Mouse (Mus musculus) Patski (cell line): ENCODE measurements around the gene Kif26b. TPM values are rescaled to one million over a fixed set of nuclear protein-coding genes. Genes with fewer than 3 reads are reported as not detected.

Experiments
- ATAC-seq: fragments of 100-300 bp; one replicate; pipeline ENCODE4 v1.8.0; 2021
- CTCF ChIA-PET: fragments of 350-600 bp; sonication (Branson Sonifier 250); formaldehyde crosslinking; loops from one replicate; lab custom pipeline; 2022; ENCODE audit warnings: inconsistent platforms; lab: Charles Lee
- POLR2A ChIA-PET: fragments of 350-600 bp; sonication (Branson Sonifier 250); formaldehyde crosslinking; loops from one replicate; lab custom pipeline; 2022; ENCODE audit warnings: antibody characterized with exemption, inconsistent platforms; lab: Charles Lee
- DNase-seq: peaks from one replicate; pipeline ENCODE4 v3.0.0-alpha.2; 2011; ENCODE audit warnings: low read depth, low spot score
- H3K27me3 ChIP-seq: fragments of 371-371 bp; one replicate; pipeline ENCODE4 v1.5.1; 2021
- CTCF ChIP-seq: fragments of 100-300 bp; IDR thresholded peaks from one replicate; pipeline ENCODE4 v1.5.1; 2021
- in situ Hi-C: fragments of 300-500 bp; cut with MboI; formaldehyde crosslinking; loops from 3 replicates; pipeline ENCODE4 v1.11.1; 2018; ENCODE audit warnings: low pct_unique_long_range_greater_than_20kb, mixed read lengths
- polyA plus RNA-seq: library from polyadenylated mRNA; unstranded; gene quantifications from one replicate; pipeline ENCODE4 v1.2.3, GENCODE M21; 2021

The Kif26b gene
- polyA plus RNA-seq, 1 experiment from 2014 or later = 6.5 TPM

GRCm38 (mm10) chr1:178708356-178708755, 179.4 kb downstream of the Kif26b start:
- CTCF ChIA-PET = interaction anchor here (0.7 to 1.5 kb wide), 2 partner anchors 50 to 178 kb away, joined by 4 to 7 read pairs; no protein-coding TSS in a partner anchor
- DNase-seq (no peak), ATAC-seq (peak; percentile 9)
- no peaks in the 10 kb centered on the region for H3K27me3 ChIP-seq
- POLR2A ChIA-PET = interaction anchor here (0.6 to 0.7 kb wide), 2 partner anchors 123 to 208 kb away, joined by 4 to 9 read pairs; no protein-coding TSS in a partner anchor
- no peak for TF ChIP-seq CTCF
- in situ Hi-C loops = no loop called here

- POLR2A ChIA-PET = no interaction called here
- TF ChIP-seq CTCF = no peak
- no peak for ATAC-seq
- no peaks in the 10 kb centered on the region for H3K27me3 ChIP-seq
- in situ Hi-C loops = no loop called here
- DNase-seq = no peak
- CTCF ChIA-PET = no interaction called here
These were observed 183.4 kb downstream of the Kif26b start for GRCm38 (mm10) chr1:178712189-178712873.

DNA sequence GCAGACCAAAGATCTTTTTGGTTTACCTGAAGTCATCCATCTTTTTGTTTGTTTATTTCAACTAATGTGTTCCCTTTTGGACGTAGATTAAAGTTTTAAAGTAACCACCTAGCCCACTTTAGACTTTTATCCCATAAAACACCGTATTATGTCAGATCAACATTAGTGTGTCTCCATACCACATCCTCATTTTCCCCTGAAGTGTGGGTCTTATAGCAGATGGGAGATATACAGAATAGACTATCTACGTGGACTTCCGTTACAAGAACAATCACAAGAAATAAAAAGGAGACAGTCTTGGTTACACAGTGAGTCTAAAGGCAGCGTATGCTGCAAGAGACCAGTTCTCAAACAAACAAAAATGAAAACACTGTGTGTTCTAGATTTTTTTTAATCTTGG, 185.3 kb downstream of the Kif26b start:
- ATAC-seq (no peak), DNase-seq (no peak)
- H3K27me3 ChIP-seq = no peaks in the 10 kb centered on the region
- ChIA-PET CTCF (no interaction called here), POLR2A (no interaction called here)
- in situ Hi-C loops = no loop called here
- no peak for TF ChIP-seq CTCF

DNA sequence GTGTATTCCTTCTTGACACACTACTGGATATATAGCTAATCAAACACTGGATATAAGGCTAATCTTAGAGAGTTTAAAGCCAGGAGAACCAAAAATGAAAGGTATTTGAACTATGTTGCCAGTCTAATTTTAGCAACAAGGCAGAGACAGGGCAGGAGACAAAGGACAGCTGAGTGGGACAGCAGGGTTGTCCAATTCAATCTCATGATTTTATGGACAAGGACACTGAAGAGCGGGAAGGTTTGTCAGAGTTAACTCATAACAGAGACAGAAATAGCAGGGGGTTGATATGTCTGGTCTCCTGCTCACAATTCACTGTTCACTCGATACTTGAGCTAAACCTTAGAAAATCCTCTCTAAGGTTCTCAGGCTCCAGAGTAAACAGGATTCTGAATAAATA, 187.5 kb downstream of the Kif26b start:
- H3K27me3 ChIP-seq = no peaks in the 10 kb centered on the region
- CTCF ChIA-PET = interaction anchor here (1.3 to 1.5 kb wide), 3 partner anchors 11 to 14 kb away, joined by 3 to 4 read pairs (median 3); no protein-coding TSS in a partner anchor
- ATAC-seq (no peak), DNase-seq (no peak)
- POLR2A ChIA-PET = interaction anchor here (0.6 kb wide), 1 partner anchor 15 kb away, joined by 3 read pairs; no protein-coding TSS in a partner anchor
- no peak for TF ChIP-seq CTCF
- in situ Hi-C loops = no loop called here

DNA sequence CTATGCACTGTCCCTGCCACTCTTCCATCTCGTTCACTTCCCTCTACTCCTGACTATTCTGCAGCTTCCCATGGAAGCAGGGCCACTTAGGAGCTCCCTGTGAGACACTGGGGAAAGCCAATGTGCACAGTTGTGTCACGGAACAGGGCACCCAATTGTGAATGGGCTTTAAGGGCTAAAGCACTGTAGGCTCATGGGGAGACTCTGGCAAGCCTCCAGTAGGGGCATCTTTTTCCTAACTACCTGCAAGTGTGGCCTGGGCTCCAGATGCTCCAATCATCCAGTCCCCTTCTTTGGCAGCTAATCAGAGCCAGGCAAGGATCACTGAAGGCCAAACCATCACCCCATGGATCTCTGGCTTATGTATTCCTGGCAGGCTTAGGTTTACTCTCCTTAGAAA, 191.9 kb downstream of the Kif26b start:
- no peak for TF ChIP-seq CTCF
- DNase-seq = no peak
- CTCF ChIA-PET = no interaction called here
- no peak for ATAC-seq
- H3K27me3 ChIP-seq = no peaks in the 10 kb centered on the region
- in situ Hi-C loops = no loop called here
- POLR2A ChIA-PET = no interaction called here

DNA sequence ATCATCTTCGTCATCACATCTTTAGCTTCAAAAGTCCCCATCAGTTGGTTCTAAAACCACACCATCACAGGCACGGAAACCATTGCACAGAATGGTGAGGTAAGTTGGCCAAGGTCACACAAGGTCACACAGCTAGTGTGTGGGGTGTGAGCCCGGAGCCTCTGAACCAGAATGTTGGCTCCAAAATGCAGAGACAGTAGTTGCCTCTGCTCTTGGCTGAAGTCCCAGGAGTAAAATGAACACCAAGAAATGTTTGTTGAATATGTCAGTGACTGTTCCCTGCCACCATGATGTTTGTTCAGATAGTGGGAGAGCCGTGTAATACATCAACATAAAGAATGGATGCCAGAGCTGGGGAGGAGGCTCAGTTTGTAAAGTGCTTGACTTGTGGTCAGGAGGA, 193.9 kb downstream of the Kif26b start:
- TF ChIP-seq CTCF = no peak
- no peak for DNase-seq
- no peak for ATAC-seq
- in situ Hi-C loops = no loop called here
- no peaks in the 10 kb centered on the region for H3K27me3 ChIP-seq
- ChIA-PET CTCF (interaction anchor here (1.3 kb wide), 1 partner anchor 8 kb away, joined by 4 read pairs; no protein-coding TSS in a partner anchor), POLR2A (no interaction called here)

DNA sequence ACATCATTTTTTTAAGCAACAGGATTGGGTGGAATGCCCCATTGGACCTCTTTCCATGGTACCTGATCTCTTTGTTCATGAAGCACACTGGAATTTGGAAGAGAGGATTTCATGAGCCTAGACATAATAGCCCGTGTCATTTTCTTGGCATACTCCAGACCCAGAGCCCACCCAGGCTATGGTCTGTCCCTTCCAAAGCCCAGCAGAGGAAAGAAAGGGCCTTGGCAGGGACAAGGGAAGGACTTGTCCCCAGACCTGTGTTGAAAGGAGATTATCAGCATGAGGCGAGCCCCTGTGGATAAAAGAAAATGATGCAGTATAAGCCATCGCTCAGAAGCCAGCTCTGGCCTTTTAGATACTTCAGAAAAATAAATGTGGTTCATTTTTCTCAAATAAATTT, 196.6 kb downstream of the Kif26b start:
- DNase-seq (no peak), ATAC-seq (no peak)
- no peak for TF ChIP-seq CTCF
- CTCF ChIA-PET = no interaction called here
- no peaks in the 10 kb centered on the region for H3K27me3 ChIP-seq
- POLR2A ChIA-PET = no interaction called here
- in situ Hi-C loops = no loop called here

- ATAC-seq (no peak), DNase-seq (no peak)
- ChIA-PET CTCF (interaction anchor here (1.3 to 1.4 kb wide), 2 partner anchors 9 to 11 kb away, joined by 4 read pairs; no protein-coding TSS in a partner anchor), POLR2A (interaction anchor here (0.7 kb wide), 1 partner anchor 226 kb away, joined by 3 read pairs; no protein-coding TSS in a partner anchor)
- H3K27me3 ChIP-seq = no peaks in the 10 kb centered on the region
- in situ Hi-C loops = no loop called here
- no peak for TF ChIP-seq CTCF
These were observed 199.3 kb downstream of the Kif26b start for GRCm38 (mm10) chr1:178728256-178728655.

GRCm38 (mm10) chr1:178730271-178730670, 201.3 kb downstream of the Kif26b start:
- in situ Hi-C loops = no loop called here
- ATAC-seq = no peak
- CTCF ChIA-PET = interaction anchor here (0.8 to 1.3 kb wide), 2 partner anchors 7 to 13 kb away, joined by 3 to 4 read pairs; no protein-coding TSS in a partner anchor
- no peaks in the 10 kb centered on the region for H3K27me3 ChIP-seq
- no peak for DNase-seq
- no peak for TF ChIP-seq CTCF
- POLR2A ChIA-PET = no interaction called here

DNA sequence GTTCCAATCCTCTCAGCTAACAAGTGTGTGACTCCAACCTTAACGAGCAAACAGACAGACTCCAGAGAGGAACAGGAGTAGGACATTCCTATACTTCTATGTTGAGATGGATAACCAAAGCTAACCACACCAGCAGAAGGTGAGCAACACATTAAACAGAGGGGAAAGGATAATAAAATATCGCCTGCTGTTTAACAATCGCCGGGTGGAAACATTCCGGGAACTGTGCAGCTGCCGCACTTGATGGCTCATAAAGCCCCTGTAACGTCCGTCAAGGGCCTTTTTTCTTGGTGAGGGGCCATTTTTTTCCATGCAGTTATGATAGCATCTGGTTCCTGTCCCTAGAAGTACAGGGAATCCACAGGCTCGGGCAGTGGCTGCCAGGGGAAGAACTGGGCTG, 204.1 kb downstream of the Kif26b start:
- ChIA-PET POLR2A (no interaction called here), CTCF (no interaction called here)
- ATAC-seq = no peak
- TF ChIP-seq CTCF = no peak
- no peak for DNase-seq
- H3K27me3 ChIP-seq = no peaks in the 10 kb centered on the region
- in situ Hi-C loops = no loop called here

GRCm38 (mm10) chr1:178734576-178734975, 205.7 kb downstream of the Kif26b start:
- in situ Hi-C loops = no loop called here
- no peak for TF ChIP-seq CTCF
- no peaks in the 10 kb centered on the region for H3K27me3 ChIP-seq
- POLR2A ChIA-PET = no interaction called here
- DNase-seq = no peak
- no peak for ATAC-seq
- CTCF ChIA-PET = interaction anchor here (0.7 to 0.9 kb wide), 2 partner anchors 16 to 59 kb away, joined by 3 read pairs; no protein-coding TSS in a partner anchor
